Mouse (Mus musculus) adrenal gland, postnatal 36 days (tissue): ENCODE results near the gene Adgrg5. TPM values are rescaled to one million over a fixed set of nuclear protein-coding genes. Genes with fewer than 3 reads are reported as not detected.

Source experiments
- DNase-seq, 2 experiments: peaks; one replicate each; pipeline ENCODE4 v3.0.0; 2021; ENCODE audit warnings: mixed read lengths in 1 of 2
- total RNA-seq, 2 experiments: library from RNA; stranded (reverse); gene quantifications; 2 replicates each; pipeline ENCODE4 v1.2.3; 2021

Gene Adgrg5
- total RNA-seq, 2 experiments from 2014 or later, result 0.33 to 1.3 TPM

DNA sequence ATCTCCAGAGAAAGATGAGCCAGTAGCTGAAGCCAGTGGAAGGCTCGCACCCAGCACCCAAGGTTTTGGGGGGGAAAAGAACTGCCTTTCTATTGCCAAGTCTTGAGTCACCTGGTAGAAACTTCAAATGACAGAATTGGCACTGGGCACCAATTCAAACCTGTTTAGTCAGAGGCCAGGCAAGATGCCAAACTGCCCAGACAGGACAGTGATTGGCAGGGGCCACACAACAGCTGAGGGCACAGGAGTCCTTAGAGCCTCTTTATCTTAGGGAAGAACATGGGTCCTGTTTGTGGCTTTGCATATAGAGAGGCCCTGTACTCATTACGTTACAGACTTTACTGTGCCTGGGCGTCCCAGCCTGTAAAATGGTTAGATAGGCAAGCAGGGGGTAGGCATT is 44.1 kb downstream of the Adgrg5 start:
- DNase-seq, result peak; percentile 85 to 90

- DNase-seq, result no peak
Measured at GRCm38 (mm10) chr8:94973270-94973669, 49.8 kb downstream of the Adgrg5 start.

- peak in 1 of 2 experiments; percentile 49 for DNase-seq
Measured at GRCm38 (mm10) chr8:94973786-94974185, 50.3 kb downstream of the Adgrg5 start.

- DNase-seq, result no peak
Measured at GRCm38 (mm10) chr8:94974467-94975165, 51.1 kb downstream of the Adgrg5 start, which contains the start of gene Adgrg1. Adgrg1 (plus strand) TSS chr8:94974751.

DNA sequence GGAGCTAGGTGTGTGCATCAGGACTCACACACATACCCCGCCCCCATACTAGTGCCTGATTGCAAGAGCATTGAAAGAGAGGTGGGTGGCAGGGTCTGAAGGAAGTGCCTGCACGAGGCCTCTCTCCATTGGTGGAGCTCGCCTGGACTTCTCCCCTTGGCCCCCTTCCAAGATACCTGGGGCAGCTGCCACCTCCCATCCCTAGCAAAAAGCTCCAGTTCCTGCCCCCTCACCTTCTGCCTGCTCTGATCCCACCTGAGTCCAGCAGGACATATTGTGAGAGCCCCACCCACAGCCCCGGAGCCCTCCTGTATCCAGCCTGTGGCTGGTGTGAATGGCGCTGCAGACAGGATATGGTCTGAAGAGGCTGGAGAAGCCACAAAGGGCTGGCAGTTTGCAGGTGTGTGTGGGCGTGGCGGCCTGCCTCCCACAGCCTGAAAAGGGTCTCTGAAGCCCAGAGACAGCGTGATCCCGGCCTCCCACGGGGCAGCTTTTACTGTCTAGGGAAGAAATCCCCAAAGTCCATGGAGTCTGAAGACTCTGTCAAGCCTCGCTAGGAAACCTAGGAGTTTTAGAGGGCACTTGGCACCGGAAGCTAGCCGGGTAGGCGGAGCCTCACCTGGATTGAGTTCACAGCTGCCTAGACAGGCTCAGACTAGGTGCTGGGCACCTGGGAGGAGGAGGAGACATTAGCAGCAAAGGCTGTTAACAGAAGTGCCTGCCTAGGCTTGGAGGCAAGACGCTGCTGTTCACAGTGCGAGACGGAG is 53.3 kb downstream of the Adgrg5 start:
- no peak for DNase-seq

DNA sequence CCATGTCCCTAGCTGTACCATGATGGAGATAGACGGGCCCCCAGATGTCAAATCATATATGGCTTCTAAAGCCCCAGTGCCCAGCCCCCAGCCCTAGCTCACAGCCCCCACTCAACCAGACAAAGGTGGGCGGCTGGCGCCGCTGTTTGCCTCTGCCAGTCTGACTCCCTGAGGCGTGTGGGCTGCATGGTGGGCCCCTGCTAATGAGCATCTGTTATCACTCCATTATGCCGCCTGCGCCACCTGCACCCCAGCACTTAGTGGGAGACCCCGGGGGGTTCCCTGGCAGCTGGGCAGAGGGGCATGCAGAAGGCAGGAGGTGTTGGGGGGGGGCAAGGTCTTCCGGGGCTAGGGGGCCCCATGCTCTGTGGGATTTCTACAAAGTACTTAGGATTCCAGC is 54.6 kb downstream of the Adgrg5 start:
- DNase-seq, result no peak

- DNase-seq, result no peak
Measured at GRCm38 (mm10) chr8:94978593-94979319, 55.3 kb downstream of the Adgrg5 start.

DNA sequence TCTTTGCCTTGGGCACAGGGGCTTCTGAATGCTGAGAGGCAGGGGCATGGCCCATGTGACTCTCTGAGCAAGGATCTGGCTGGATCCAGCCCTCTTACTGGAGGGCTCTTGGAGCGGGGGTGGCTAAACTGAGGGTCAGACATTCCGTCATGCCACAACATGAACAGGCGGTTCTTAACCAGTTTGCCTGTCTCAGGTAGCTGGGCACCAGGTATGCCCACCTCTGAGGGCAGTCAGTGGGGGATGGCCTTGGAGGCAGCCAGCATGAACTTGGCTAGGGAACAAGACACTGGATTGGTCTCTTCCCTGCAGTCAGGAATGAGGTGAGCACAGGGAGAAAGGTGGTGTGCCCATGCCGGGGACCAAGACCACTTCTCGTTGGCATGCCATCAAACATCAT is 56.7 kb downstream of the Adgrg5 start:
- DNase-seq, result no peak

GRCm38 (mm10) chr8:94980976-94981375 is 57.5 kb downstream of the Adgrg5 start:
- no peak for DNase-seq

GRCm38 (mm10) chr8:94981848-94982247 is 58.4 kb downstream of the Adgrg5 start:
- no peak for DNase-seq

DNA sequence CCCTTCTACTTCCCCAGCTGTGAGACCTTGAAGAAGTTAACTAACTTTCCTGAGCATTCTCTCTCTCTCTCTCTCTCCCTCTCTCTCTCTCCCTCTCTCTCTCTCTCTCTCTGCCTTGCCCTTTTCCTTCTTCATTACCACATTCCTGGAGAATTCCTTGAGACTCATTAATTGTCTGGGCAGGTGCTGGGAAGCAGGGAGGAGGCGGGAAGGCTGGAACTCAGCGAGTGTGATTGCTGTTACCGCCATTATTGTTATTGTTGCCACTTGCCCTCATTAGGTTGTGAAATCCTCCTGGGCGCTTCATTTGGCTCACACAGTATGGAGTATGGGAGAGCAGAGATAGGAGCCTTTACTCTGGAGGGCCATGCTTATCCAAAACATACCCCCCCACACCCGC is 59.7 kb downstream of the Adgrg5 start:
- DNase-seq, result no peak

GRCm38 (mm10) chr8:94983881-94984516 is 60.5 kb downstream of the Adgrg5 start:
- peak; percentile 77 to 83 for DNase-seq

- no peak for DNase-seq
Measured at GRCm38 (mm10) chr8:94985023-94985422, 61.5 kb downstream of the Adgrg5 start.

- DNase-seq, result no peak
Measured at GRCm38 (mm10) chr8:94986676-94987075, 63.2 kb downstream of the Adgrg5 start.

DNA sequence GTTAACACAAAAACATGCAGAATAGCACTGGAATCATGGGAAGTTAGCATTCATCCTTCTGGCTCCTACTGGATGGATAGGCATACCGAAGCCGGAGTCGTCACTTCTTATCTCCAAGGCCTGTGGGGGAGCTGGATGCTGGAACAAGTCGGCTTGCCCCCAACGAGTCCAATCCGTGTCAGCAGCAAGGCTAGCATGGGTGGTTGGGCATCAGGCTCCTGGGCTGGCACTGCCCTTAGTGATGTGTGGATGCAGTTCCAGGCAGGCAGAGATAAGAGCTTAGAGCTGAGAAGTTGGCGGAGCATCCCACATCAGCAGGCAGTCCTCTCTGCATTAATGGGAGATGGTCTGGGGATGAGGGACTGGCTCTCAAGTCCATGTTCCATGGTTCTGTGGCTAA is 64.1 kb downstream of the Adgrg5 start:
- DNase-seq, result no peak

DNA sequence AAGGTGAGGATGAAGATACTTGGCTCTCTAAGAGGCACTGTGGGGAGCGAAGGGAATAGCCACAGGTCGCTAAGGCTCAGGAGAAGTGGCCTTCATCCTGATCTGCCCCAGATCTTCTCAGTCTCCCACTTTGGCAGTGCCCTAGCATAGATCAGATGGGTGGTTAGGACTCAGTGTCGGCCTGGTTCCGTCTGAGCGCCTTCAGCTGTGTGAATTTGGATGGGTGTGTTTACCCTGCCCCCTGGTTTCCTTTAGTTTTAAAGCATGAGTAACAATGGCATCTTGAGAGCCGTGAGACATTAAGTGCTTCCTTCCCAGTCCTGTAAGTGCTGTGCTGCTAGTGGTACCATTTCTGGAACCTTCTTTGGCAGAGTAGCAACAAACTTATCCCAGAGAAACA is 65.1 kb downstream of the Adgrg5 start:
- no peak for DNase-seq

DNA sequence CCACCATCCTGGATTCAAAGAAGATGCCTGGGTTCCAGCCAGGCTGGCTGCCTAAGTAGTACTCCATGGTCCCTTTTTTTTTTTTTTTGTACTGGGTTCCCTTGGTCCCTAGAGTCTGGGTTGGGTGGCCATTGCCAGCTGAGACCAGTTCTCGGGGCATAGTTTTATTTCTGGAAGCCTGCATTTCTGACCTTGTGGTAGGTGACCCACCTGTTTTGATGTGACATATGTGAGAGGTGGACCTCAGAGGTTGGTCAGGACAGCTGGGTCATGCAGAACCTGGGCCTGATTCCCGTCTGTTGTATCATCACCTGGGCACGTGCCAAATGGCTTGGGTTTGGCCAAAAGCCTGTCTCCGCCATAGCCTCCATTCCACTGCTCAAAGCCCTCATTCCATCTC is 66.2 kb downstream of the Adgrg5 start:
- DNase-seq, result no peak

DNA sequence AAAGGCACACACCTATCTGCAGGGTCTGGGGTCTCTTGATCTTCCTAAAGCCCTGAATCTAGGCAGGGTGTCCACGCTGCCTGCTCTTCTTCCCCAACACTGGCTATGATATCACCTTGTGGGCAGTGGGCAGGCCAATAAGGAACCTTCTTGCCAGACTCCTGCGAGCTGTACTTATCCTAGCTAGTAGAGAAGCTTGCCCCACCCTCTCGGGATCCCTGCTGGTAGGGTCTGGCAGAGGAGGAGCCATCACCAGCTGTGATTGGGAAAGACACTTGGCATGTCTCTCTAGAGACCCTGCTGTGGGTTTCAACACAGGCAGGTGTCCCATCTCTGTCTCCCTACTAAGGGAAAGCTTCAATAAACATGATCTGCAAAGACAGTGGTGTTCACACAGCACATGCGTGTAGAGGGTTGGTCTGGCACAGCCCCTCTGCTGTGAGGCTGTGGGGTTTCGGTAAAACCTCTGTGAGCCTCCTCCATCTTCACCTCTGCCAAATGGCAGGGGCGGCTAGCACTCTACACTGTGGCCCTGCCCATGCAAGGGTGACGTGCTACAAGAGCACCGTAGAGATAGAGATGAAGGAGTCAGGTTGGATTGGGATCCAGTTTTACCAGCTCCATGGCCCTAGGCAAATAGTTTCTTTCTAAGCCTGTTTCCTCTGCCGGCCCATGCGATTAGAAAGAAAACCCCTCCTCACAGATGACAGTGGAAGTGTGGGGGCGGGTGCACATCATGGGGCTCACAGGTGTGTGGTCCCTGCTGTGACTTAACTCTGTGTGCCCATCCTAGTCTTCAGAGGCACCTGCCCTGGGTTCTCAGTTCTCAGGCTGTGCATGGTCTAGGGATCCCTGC is 67.3 kb downstream of the Adgrg5 start:
- DNase-seq, result no peak

DNA sequence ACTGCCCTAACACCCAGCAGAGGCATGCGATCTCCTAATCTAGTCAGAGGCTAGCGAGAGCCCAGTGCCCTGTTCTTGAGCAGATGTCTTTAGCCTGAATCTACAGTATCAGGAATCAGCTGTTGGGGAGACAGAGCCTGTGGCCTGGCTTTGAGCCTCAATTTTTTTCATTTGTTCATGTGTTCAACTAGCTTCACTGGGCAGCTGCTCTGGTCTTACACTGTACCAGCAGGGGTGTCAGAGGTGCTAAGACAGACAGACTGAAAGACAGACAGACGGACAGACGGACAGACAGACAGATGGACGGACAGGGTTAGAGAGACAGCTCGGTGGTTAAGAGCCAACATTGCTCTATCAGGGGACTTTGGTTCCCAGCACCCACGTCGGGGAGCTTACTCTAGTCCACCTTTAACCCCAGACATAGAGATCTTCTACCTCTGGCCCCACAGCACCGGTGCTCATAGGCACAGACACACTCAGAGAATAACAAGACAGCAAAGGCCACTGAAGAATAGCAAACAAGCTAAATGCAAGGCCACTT is 68.0 kb downstream of the Adgrg5 start:
- DNase-seq, result no peak

DNA sequence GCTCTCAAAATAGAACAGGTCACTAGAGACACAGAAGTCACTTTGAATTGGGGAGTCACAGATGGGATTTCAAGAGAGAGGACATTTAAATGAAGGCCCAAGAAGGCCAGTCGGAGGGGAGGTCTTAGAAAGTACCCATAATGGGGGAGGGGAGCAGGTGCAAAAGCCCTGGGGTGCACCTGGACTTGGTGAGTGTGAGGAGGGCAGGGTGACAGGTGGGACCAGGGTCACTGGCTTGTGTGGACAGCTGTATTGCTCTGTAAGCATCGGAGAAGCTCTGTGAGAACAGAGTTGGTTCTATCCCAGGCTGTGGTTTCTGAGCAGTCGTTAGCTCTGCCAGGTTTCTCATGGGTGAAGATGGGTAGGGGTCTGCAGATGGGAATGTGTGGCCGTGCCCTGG is 68.5 kb downstream of the Adgrg5 start:
- DNase-seq, result no peak

DNA sequence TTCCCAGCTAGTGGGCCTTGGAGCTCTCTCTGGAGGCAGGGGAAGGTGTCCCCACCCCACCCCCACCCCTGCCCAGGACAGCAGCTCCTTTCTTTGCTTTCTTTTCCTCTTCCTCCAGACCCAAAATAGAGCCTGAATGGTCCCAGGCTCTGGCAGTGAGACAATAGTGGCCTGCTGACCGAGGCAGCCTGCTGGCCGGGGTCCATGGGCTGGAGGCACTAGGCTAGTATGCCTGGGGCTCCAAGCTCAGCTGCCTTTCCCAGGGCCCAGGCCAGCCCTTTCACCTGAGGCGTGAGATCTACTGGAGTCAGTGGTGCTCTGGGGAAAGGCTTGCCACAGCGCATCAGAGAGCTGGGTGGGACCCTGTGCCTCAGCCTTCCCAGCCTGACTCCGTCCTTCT is 69.0 kb downstream of the Adgrg5 start:
- DNase-seq, result peak; percentile 58 to 79
